Mouse (Mus musculus) left cerebral cortex, postnatal 4 days (tissue): ENCODE measurements around the gene Cacna1b. TPM values are rescaled to one million over a fixed set of nuclear protein-coding genes. Genes with fewer than 3 reads are reported as not detected.

ENCODE experiments used
- DNase-seq: peaks from one replicate; pipeline ENCODE4 v3.0.0-alpha.2; 2022
- intact Hi-C: fragments of 180-260 bp; cut with DNase I; formaldehyde crosslinking; loops from one replicate; pipeline ENCODE4 v1.15.1; 2025
- total RNA-seq, 2 experiments: library from RNA; stranded (reverse); gene quantifications; 2 replicates each; pipeline ENCODE4 v1.2.3; 2021

The Cacna1b gene
- 100 to 1,000 TPM; 113 to 119 TPM for total RNA-seq

GRCm38 (mm10) chr2:24763115-24763557 lies at the start of gene Cacna1b:
Gene Cacna1b, minus strand, starts transcription at chr2:24763152.
- DNase-seq = peak; percentile 95

GRCm38 (mm10) chr2:24809746-24810145 lies 46.8 kb upstream of the Cacna1b start:
- intact Hi-C loops = no loop called here
- no peak for DNase-seq

More at GRCm38 (mm10) chr2:24763115-24763557, at the start of gene Cacna1b:
- intact Hi-C loops = loop anchor here (10.0 kb wide), 1 partner anchor 348 kb away; no protein-coding TSS in a partner anchor

- intact Hi-C loops = no loop called here
- DNase-seq = peak; percentile 37
Observed at GRCm38 (mm10) chr2:24807691-24808090, 44.7 kb upstream of the Cacna1b start.

GRCm38 (mm10) chr2:24807036-24807435 lies 44.1 kb upstream of the Cacna1b start:
- intact Hi-C loops = no loop called here
- no peak for DNase-seq

GRCm38 (mm10) chr2:24806143-24806542 lies 43.2 kb upstream of the Cacna1b start:
- no peak for DNase-seq
- intact Hi-C loops = no loop called here

- intact Hi-C loops = no loop called here
- no peak for DNase-seq
Observed at GRCm38 (mm10) chr2:24805621-24806020, 42.7 kb upstream of the Cacna1b start.

GRCm38 (mm10) chr2:24796833-24797457 lies 34.0 kb upstream of the Cacna1b start:
- intact Hi-C loops = no loop called here

GRCm38 (mm10) chr2:24787250-24787649 lies 24.3 kb upstream of the Cacna1b start:
- intact Hi-C loops = no loop called here
- DNase-seq = no peak

More at GRCm38 (mm10) chr2:24796833-24797457, 34.0 kb upstream of the Cacna1b start:
- DNase-seq = no peak

- intact Hi-C loops = no loop called here
- DNase-seq = no peak
Observed at GRCm38 (mm10) chr2:24781253-24781652, 18.3 kb upstream of the Cacna1b start.

- intact Hi-C loops = no loop called here
- DNase-seq = no peak
Observed at GRCm38 (mm10) chr2:24776831-24777230, 13.9 kb upstream of the Cacna1b start.

- intact Hi-C loops = no loop called here
- DNase-seq = no peak
Observed at GRCm38 (mm10) chr2:24775951-24776587, 13.1 kb upstream of the Cacna1b start.

- DNase-seq = peak; percentile 15
- intact Hi-C loops = no loop called here
Observed at GRCm38 (mm10) chr2:24774832-24775231, 11.9 kb upstream of the Cacna1b start.

GRCm38 (mm10) chr2:24770861-24771260 lies 7.9 kb upstream of the Cacna1b start:
- intact Hi-C loops = no loop called here
- DNase-seq = peak; percentile 11

- intact Hi-C loops = loop anchor here (10.0 kb wide), 1 partner anchor 348 kb away; no protein-coding TSS in a partner anchor
- DNase-seq = peak; percentile 54
Observed at GRCm38 (mm10) chr2:24762446-24762960, 449 bp downstream of the Cacna1b start.

- DNase-seq = peak; percentile 81
- intact Hi-C loops = loop anchor here (10.0 kb wide), 1 partner anchor 347 kb away; no protein-coding TSS in a partner anchor
Observed at GRCm38 (mm10) chr2:24761923-24762445, 968 bp downstream of the Cacna1b start.

- intact Hi-C loops = no loop called here
- DNase-seq = peak; percentile 66
Observed at GRCm38 (mm10) chr2:24755276-24755675, 7.7 kb downstream of the Cacna1b start.

GRCm38 (mm10) chr2:24752599-24752998 lies 10.4 kb downstream of the Cacna1b start:
- DNase-seq = no peak
- intact Hi-C loops = no loop called here

- intact Hi-C loops = no loop called here
- DNase-seq = no peak
Observed at GRCm38 (mm10) chr2:24750051-24750450, 12.9 kb downstream of the Cacna1b start.

- DNase-seq = no peak
- intact Hi-C loops = no loop called here
Observed at GRCm38 (mm10) chr2:24747878-24748277, 15.1 kb downstream of the Cacna1b start.

GRCm38 (mm10) chr2:24739701-24740100 lies 23.3 kb downstream of the Cacna1b start:
- intact Hi-C loops = no loop called here
- DNase-seq = no peak

GRCm38 (mm10) chr2:24733157-24733556 lies 29.8 kb downstream of the Cacna1b start:
- intact Hi-C loops = no loop called here
- no peak for DNase-seq

GRCm38 (mm10) chr2:24725865-24726264 lies 37.1 kb downstream of the Cacna1b start:
- intact Hi-C loops = no loop called here
- no peak for DNase-seq
